Mouse (Mus musculus) spleen, postnatal 0 days (tissue): ENCODE data around the gene D830030K20Rik. TPM values are rescaled to one million over a fixed set of nuclear protein-coding genes. Genes with fewer than 3 reads are reported as not detected.

Experiments used
- polyA plus RNA-seq: library from polyadenylated mRNA; unstranded; fragments of >200 nt; fragmentation: Nextera tagmentation; extraction: Ambion mirVana; gene quantifications from 2 replicates; pipeline ENCODE4 v1.2.1, GENCODE M21; 2015

The D830030K20Rik gene
- 0.93 and 1.2 TPM in 2 replicates for polyA plus RNA-seq

GRCm38 (mm10) chr14:3208272-3209152, at the start of gene D830030K20Rik:
Gene D830030K20Rik (plus strand): TSS chr14:3208488.

GRCm38 (mm10) chr14:3187955-3188354, 20.3 kb upstream of the D830030K20Rik start, which contains the start of gene Gm5795:
Gene Gm5795 (plus strand): TSS chr14:3188255.

Other genes with a start within 250 kb of the D830030K20Rik start
- not detected in 2 replicates for gene Gm2888, start 178.5 kb upstream of the D830030K20Rik start, polyA plus RNA-seq
- gene Gm2897, start 159.2 kb upstream of the D830030K20Rik start, polyA plus RNA-seq = 0.34 and 0.57 TPM in 2 replicates
- not detected in 2 replicates for gene Gm10340, start 74.5 kb upstream of the D830030K20Rik start, polyA plus RNA-seq
- gene Gm5795, start 20.2 kb upstream of the D830030K20Rik start, polyA plus RNA-seq = not detected in 2 replicates
- not detected in 2 replicates for gene Gm2956, start 124.1 kb downstream of the D830030K20Rik start, polyA plus RNA-seq
- not detected in 2 replicates for gene Gm10413, start 186.6 kb downstream of the D830030K20Rik start, polyA plus RNA-seq
- 0.13 and 0.15 TPM in 2 replicates for gene Gm10409, start 204.1 kb downstream of the D830030K20Rik start, polyA plus RNA-seq
- 0.10 TPM in 1 of 2 replicates, not detected in the other for gene Gm3005, start 219.6 kb downstream of the D830030K20Rik start, polyA plus RNA-seq
- gene Gm10408, start 240.9 kb downstream of the D830030K20Rik start, polyA plus RNA-seq = not detected in 2 replicates